Mouse (Mus musculus): ENCODE data around the gene Gm9376.

Gm9376 gene

GRCm38 (mm10) chr14:118266660-118267059 is at the start of gene Gm9376:
Gm9376 (plus strand) TSS chr14:118266960.
- no peak for DNase-seq

- DNase-seq = no peak
Observed at GRCm38 (mm10) chr14:118220885-118221284, 45.9 kb upstream of the Gm9376 start.

GRCm38 (mm10) chr14:118225061-118225743 is 41.6 kb upstream of the Gm9376 start:
- DNase-seq = no peak

GRCm38 (mm10) chr14:118225911-118226310 is 40.8 kb upstream of the Gm9376 start:
- peak; percentile 35 to 67 for DNase-seq

- DNase-seq = no peak
Observed at GRCm38 (mm10) chr14:118226471-118227155, 40.1 kb upstream of the Gm9376 start.

GRCm38 (mm10) chr14:118232381-118232970 is 34.3 kb upstream of the Gm9376 start:
- no peak for DNase-seq

- no peak for DNase-seq
Observed at GRCm38 (mm10) chr14:118233786-118234540, 32.8 kb upstream of the Gm9376 start.

GRCm38 (mm10) chr14:118234541-118235210 is 32.1 kb upstream of the Gm9376 start:
- no peak for DNase-seq

- DNase-seq = peak in 1 of 2 experiments; percentile 47
Observed at GRCm38 (mm10) chr14:118235361-118235972, 31.3 kb upstream of the Gm9376 start.

- peak; percentile 22 to 50 for DNase-seq
Observed at GRCm38 (mm10) chr14:118235973-118236885, 30.5 kb upstream of the Gm9376 start.

GRCm38 (mm10) chr14:118236886-118237289 is 29.9 kb upstream of the Gm9376 start, which contains the start of gene Sox21:
Sox21 (minus strand) TSS chr14:118237030.
- peak; percentile 44 to 73 for DNase-seq

GRCm38 (mm10) chr14:118237786-118238185 is 29.0 kb upstream of the Gm9376 start:
- DNase-seq = no peak

- DNase-seq = no peak
Observed at GRCm38 (mm10) chr14:118239351-118239750, 27.4 kb upstream of the Gm9376 start.

- no peak for DNase-seq
Observed at GRCm38 (mm10) chr14:118241416-118241815, 25.3 kb upstream of the Gm9376 start.

GRCm38 (mm10) chr14:118253381-118253780 is 13.4 kb upstream of the Gm9376 start:
- DNase-seq = no peak

GRCm38 (mm10) chr14:118268849-118269248 is 2.1 kb downstream of the Gm9376 start:
- DNase-seq = no peak

- DNase-seq = no peak
Observed at GRCm38 (mm10) chr14:118272594-118273555, 6.1 kb downstream of the Gm9376 start.

- no peak for DNase-seq
Observed at GRCm38 (mm10) chr14:118277704-118278498, 11.1 kb downstream of the Gm9376 start.

- no peak for DNase-seq
Observed at GRCm38 (mm10) chr14:118282272-118282671, 15.5 kb downstream of the Gm9376 start.

Data from kidney, postnatal 25 days (tissue).